Mouse (Mus musculus): ENCODE measurements at regions not wholly inside any gene's neighbourhood (a gene's known extent, or its start where the extent isn't known, plus 50 kb on each side); places are given as distances from the start of the nearest gene placed in this dataset.

DNA sequence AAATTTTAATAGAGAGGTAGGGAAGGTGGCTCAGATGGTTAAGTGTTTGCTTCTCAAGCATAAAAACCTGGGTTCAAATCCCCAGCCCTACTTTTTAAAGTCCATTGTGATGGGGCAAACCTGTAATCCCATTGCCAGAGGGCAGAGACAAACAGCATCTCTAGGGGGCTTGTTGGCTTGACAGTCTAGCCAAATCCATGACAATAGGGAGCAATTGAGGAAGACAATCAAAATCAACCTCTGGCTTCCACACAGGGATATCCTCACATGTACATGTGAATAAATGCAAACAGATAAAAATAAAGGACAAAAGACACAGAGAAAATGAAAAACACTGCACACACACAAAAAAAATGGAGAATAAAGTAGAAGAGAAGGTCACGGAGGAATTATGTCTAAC, 59.3 kb upstream of the Rspo3 start:
- Histone ChIP-seq H3K4me3 (replicated peaks; ENCODE audit: low read length) (no peak overlapping the region), H3K27me3 (ENCODE audit: insufficient read depth, low read length) (0 out of 2 replicates have a peak, but pooled peaks cover 11% of the 10 kb centered on the region), H3K4me1 (replicated peaks; ENCODE audit: low read depth, low read length) (peaks cover 9% of the 10 kb centered on the region), H3K36me3 (ENCODE audit: insufficient read depth, low read length) (no peaks in the 10 kb centered on the region), H3K9me3 (ENCODE audit: low read length) (no peaks in the 10 kb centered on the region)
- peak; percentile 92 for TF ChIP-seq NANOG (IDR thresholded peaks at IDR 0.05; ENCODE audit: borderline replicate concordance, low read length)
- no peak for TF ChIP-seq CTCF (conservative IDR thresholded peaks at IDR 0.05; ENCODE audit: low read length)
- TF ChIP-seq POU5F1 (IDR thresholded peaks at IDR 0.05; ENCODE audit: borderline replicate concordance, low read length) = peak; percentile 96

GRCm38 (mm10) chr10:29592906-29593305, 57.2 kb upstream of the Rspo3 start:
- Histone ChIP-seq H3K4me1 (replicated peaks; ENCODE audit: low read depth, low read length) (peaks cover 9% of the 10 kb centered on the region), H3K9me3 (ENCODE audit: low read length) (no peaks in the 10 kb centered on the region), H3K36me3 (ENCODE audit: insufficient read depth, low read length) (no peaks in the 10 kb centered on the region), H3K4me3 (replicated peaks; ENCODE audit: low read length) (no peak overlapping the region), H3K27me3 (ENCODE audit: insufficient read depth, low read length) (0 out of 2 replicates have a peak, but pooled peaks cover 11% of the 10 kb centered on the region)
- TF ChIP-seq POU5F1 (IDR thresholded peaks at IDR 0.05; ENCODE audit: borderline replicate concordance, low read length) (no peak), CTCF (conservative IDR thresholded peaks at IDR 0.05; ENCODE audit: low read length) (no peak), NANOG (IDR thresholded peaks at IDR 0.05; ENCODE audit: borderline replicate concordance, low read length) (no peak)

DNA sequence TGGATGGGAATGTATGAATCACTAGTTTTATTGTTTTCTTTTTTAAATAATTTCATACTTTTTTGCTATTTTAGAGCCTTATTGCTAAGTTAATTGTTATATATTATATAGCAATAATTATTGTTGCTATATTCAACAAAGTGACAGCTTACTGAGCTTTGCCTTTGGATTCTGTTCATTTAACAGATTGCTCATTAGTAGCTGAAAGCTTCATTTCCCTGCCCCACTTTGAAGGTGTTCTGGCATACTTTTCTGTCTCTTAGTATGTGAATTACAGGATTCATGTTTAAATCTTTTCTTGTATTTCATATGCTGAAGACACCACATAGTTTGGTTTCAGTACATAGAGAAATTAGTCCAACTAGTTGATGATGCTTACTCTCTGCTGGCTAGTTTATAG, 54.5 kb upstream of the Rspo3 start:
- TF ChIP-seq NANOG (IDR thresholded peaks at IDR 0.05; ENCODE audit: borderline replicate concordance, low read length) = no peak
- TF ChIP-seq POU5F1 (IDR thresholded peaks at IDR 0.05; ENCODE audit: borderline replicate concordance, low read length) = no peak
- no peaks in the 10 kb centered on the region for H3K36me3 ChIP-seq (ENCODE audit: insufficient read depth, low read length)
- 0 out of 2 replicates have a peak, but pooled peaks cover 3% of the 10 kb centered on the region for H3K27me3 ChIP-seq (ENCODE audit: insufficient read depth, low read length)
- H3K9me3 ChIP-seq (ENCODE audit: low read length) = no peaks in the 10 kb centered on the region
- H3K4me1 ChIP-seq (replicated peaks; ENCODE audit: low read depth, low read length) = no peaks in the 10 kb centered on the region
- H3K4me3 ChIP-seq (replicated peaks; ENCODE audit: low read length) = no peak overlapping the region

- H3K36me3 ChIP-seq (ENCODE audit: insufficient read depth, low read length) = no peaks in the 10 kb centered on the region
- 0 out of 2 replicates have a peak, but pooled peaks cover 3% of the 10 kb centered on the region for H3K27me3 ChIP-seq (ENCODE audit: insufficient read depth, low read length)
- no peak overlapping the region for H3K4me3 ChIP-seq (replicated peaks; ENCODE audit: low read length)
- TF ChIP-seq CTCF (conservative IDR thresholded peaks at IDR 0.05; ENCODE audit: low read length) (no peak), POU5F1 (IDR thresholded peaks at IDR 0.05; ENCODE audit: borderline replicate concordance, low read length) (no peak), NANOG (IDR thresholded peaks at IDR 0.05; ENCODE audit: borderline replicate concordance, low read length) (no peak)
- H3K9me3 ChIP-seq (ENCODE audit: low read length) = no peaks in the 10 kb centered on the region
- H3K4me1 ChIP-seq (replicated peaks; ENCODE audit: low read depth, low read length) = no peaks in the 10 kb centered on the region
These were observed 54.1 kb upstream of the Rspo3 start for GRCm38 (mm10) chr10:29589739-29590138.

Measured in E14TG2a.4 (cell line).